Mouse (Mus musculus) ES-E14 (cell line): ENCODE data around the gene Syndig1. TPM values are rescaled to one million over a fixed set of nuclear protein-coding genes. Genes with fewer than 3 reads are reported as not detected.

Source experiments
- DNase-seq: peaks from one replicate; pipeline ENCODE4 v3.0.0-alpha.2; 2013; ENCODE audit warnings: low read depth, low spot score
- H3K27ac ChIP-seq: 2 replicates; pipeline ENCODE4 v1.5.1; 2012; ENCODE audit warnings: low read depth, mild to moderate bottlenecking, low read length, moderate library complexity, mixed read lengths; ENCODE audit not compliant: poor library complexity, insufficient read depth, severe bottlenecking
- H3K36me3 ChIP-seq: 2 replicates; pipeline ENCODE4 v1.6.1; 2012; ENCODE audit warnings: mild to moderate bottlenecking, low read length, moderate library complexity, mixed read lengths; ENCODE audit not compliant: control insufficient read depth, poor library complexity, insufficient read depth, severe bottlenecking
- H3K4me1 ChIP-seq, 2 experiments: fragments of 150-350 bp in 1 of 2; sonication (generic) in 1 of 2; 2 replicates each; pipeline ENCODE4 v1.6.1; 2012; ENCODE audit warnings: low read length in 2 of 2, mild to moderate bottlenecking in 1 of 2, mixed read lengths in 1 of 2; ENCODE audit not compliant: control insufficient read depth in 2 of 2, insufficient read depth in 2 of 2, poor library complexity in 1 of 2
- H3K4me3 ChIP-seq, 2 experiments: fragments of 150-350 bp in 1 of 2; sonication (generic) in 1 of 2; 2 replicates each; pipeline ENCODE4 v1.5.1; 2012; ENCODE audit warnings: low read length in 2 of 2, low read depth in 1 of 2, mild to moderate bottlenecking in 1 of 2, mixed read lengths in 1 of 2; ENCODE audit not compliant: insufficient read depth in 1 of 2, poor library complexity in 1 of 2, severe bottlenecking in 1 of 2
- H3K9ac ChIP-seq: 2 replicates; pipeline ENCODE4 v1.6.1; 2012; ENCODE audit warnings: low read depth, mild to moderate bottlenecking, low read length, mixed read lengths; ENCODE audit not compliant: poor library complexity, insufficient read depth, severe bottlenecking
- H3K9me3 ChIP-seq: fragments of 150-350 bp; sonication (generic); 2 replicates; pipeline ENCODE4 v1.6.1; 2012; ENCODE audit warnings: low read depth, mild to moderate bottlenecking, low read length; ENCODE audit not compliant: control insufficient read depth, insufficient read depth
- CHD2 ChIP-seq: IDR thresholded peaks from 2 replicates; pipeline ENCODE4 v1.6.1; 2014; ENCODE audit warnings: mild to moderate bottlenecking, low read depth, low read length, inconsistent platforms
- HCFC1 ChIP-seq: IDR thresholded peaks from 2 replicates; pipeline ENCODE4 v1.6.1; 2012; ENCODE audit warnings: low read length, inconsistent platforms, borderline replicate concordance; ENCODE audit not compliant: insufficient read depth
- MAFK ChIP-seq: IDR thresholded peaks from 2 replicates; pipeline ENCODE4 v1.6.1; 2014; ENCODE audit warnings: mild to moderate bottlenecking, low read depth, low read length, inconsistent platforms; ENCODE audit not compliant: insufficient read depth
- ZC3H11A ChIP-seq: IDR thresholded peaks from 2 replicates; pipeline ENCODE4 v1.6.1; 2012; ENCODE audit warnings: low read depth, mild to moderate bottlenecking, inconsistent platforms, low read length, borderline replicate concordance
- ZNF384 ChIP-seq: IDR thresholded peaks from 2 replicates; pipeline ENCODE4 v1.6.1; 2012; ENCODE audit warnings: low read depth, low read length, inconsistent platforms
- in situ Hi-C, 2 experiments: fragments of 600-800 bp; cut with MboI; formaldehyde crosslinking; loops; one replicate each; pipeline ENCODE4 v1.15.1; 2025; ENCODE audit warnings: low sequenced_read_pairs in 2 of 2, inconsistent platforms in 1 of 2; ENCODE audit not compliant: unreplicated experiment in 2 of 2
- total RNA-seq: library from RNA; depleted of rRNA; stranded (reverse); fragments of 300-350 nt; gene quantifications from 2 replicates; pipeline ENCODE4 v1.2.3, GENCODE M21; 2012

Syndig1 gene
- total RNA-seq, 1 experiment = 3.7 TPM

- TF ChIP-seq CHD2 (no peak), HCFC1 (no peak), ZC3H11A (no peak), ZNF384 (no peak), MAFK (no peak)
- no peaks in the 10 kb centered on the region for H3K9me3 ChIP-seq
- 0 out of 4 replicates have a peak, but pooled peaks cover 0 to 2% of the 10 kb centered on the region in 2 experiments for H3K4me1 ChIP-seq
- in situ Hi-C loops = no loop called here
- no peak overlapping the region for H3K27ac ChIP-seq
- no peak for DNase-seq
- no peak overlapping the region for H3K9ac ChIP-seq
- no peaks in the 10 kb centered on the region for H3K36me3 ChIP-seq
- no peak overlapping the region for H3K4me3 ChIP-seq
Observed at GRCm38 (mm10) chr2:149887634-149888033, 58.6 kb downstream of the Syndig1 start.

DNA sequence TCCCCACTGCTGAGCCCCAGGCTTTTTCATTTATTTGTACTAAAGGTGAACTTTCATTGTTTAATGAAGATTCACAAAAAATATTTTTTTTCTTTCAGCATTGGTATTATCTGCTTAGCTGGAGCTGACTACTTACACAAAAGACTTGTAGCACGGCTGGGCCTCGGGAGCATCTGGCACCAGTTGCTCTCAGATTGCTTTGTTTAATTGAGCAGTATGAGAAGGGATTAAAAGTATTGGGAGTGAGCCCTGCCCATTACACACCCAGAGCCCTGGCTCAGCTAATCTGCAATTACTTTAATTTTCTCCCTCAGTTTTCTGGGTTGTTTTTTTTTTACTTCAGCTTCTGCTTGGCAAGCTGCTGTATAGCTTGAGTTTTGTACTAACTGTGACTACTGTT, 62.6 kb downstream of the Syndig1 start:
- TF ChIP-seq ZC3H11A (no peak), MAFK (no peak), HCFC1 (no peak), CHD2 (no peak)
- DNase-seq = no peak
- Histone ChIP-seq H3K9ac (no peak overlapping the region), H3K9me3 (no peaks in the 10 kb centered on the region), H3K27ac (no peak overlapping the region), H3K4me3 (no peak overlapping the region), H3K4me1 (peaks cover 0 to 6% of the 10 kb centered on the region in 2 experiments; a peak in 2 of 4 replicates), H3K36me3 (no peaks in the 10 kb centered on the region)
- in situ Hi-C loops = no loop called here

DNA sequence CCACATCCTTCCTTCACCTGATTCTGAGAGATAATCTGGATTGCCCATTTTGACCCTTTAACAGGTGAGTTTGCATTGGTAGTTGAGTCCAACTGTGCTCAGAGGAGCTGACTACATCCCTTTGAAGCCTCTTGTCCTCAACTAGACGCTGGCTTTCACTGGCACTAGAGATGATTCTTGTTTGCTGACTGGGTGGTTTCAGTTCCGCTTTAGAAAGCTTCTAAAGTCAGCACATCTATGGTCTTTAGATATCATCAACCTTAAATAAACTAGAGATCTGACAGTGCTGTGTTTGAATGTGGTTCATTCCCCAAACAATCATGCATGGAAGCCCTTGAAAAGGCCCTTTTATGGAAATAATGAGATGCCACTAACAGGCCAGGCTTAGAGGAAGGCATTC, 67.3 kb downstream of the Syndig1 start:
- TF ChIP-seq HCFC1 = no peak
- no peak for TF ChIP-seq ZC3H11A
- no peak for TF ChIP-seq MAFK
- TF ChIP-seq ZNF384 = no peak
- TF ChIP-seq CHD2 = no peak
- H3K9ac ChIP-seq = no peak overlapping the region
- no peak overlapping the region for H3K27ac ChIP-seq
- DNase-seq = no peak
- in situ Hi-C loops = no loop called here
- peaks cover 0 to 8% of the 10 kb centered on the region in 2 experiments; a peak in 2 of 4 replicates for H3K4me1 ChIP-seq
- H3K36me3 ChIP-seq = no peaks in the 10 kb centered on the region
- no peaks in the 10 kb centered on the region for H3K9me3 ChIP-seq
- H3K4me3 ChIP-seq = no peak overlapping the region

- TF ChIP-seq CHD2 = no peak
- no peak for TF ChIP-seq ZC3H11A
- no peak overlapping the region for H3K4me3 ChIP-seq
- no peak overlapping the region for H3K9ac ChIP-seq
- DNase-seq = no peak
- no peak overlapping the region for H3K27ac ChIP-seq
- in situ Hi-C loops = no loop called here
- no peaks in the 10 kb centered on the region for H3K9me3 ChIP-seq
- peaks cover 0 to 2% of the 10 kb centered on the region in 2 experiments; a peak in 1 of 4 replicates for H3K4me1 ChIP-seq
- H3K36me3 ChIP-seq = no peaks in the 10 kb centered on the region
Observed at GRCm38 (mm10) chr2:149899615-149900014, 70.6 kb downstream of the Syndig1 start.

DNA sequence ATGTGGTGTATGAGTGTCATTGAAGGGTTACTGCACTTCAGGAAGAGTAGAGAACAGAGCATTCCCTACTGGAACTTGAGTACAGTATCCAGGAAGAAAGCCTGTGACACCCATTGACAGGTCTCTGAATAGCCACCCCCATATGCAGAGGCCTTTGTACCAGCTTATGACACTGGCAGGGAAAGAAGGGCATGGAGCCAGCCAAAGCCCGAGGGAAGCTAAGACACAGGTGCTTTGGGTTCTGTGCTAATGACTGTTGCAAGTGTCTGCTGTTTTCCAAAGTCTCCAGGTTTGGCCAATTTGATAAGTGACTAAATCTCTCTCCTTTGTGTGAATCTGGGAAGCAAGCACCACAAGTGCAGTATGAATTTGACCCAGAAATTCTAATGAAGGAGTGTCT, 71.6 kb downstream of the Syndig1 start:
- Histone ChIP-seq H3K4me3 (no peak overlapping the region), H3K36me3 (no peaks in the 10 kb centered on the region), H3K27ac (no peak overlapping the region), H3K4me1 (peaks cover 0 to 2% of the 10 kb centered on the region in 2 experiments; a peak in 1 of 4 replicates), H3K9ac (no peak overlapping the region), H3K9me3 (no peaks in the 10 kb centered on the region)
- no peak for DNase-seq
- TF ChIP-seq HCFC1 = no peak
- TF ChIP-seq ZC3H11A = no peak
- no peak for TF ChIP-seq ZNF384
- TF ChIP-seq CHD2 = no peak
- TF ChIP-seq MAFK = no peak
- in situ Hi-C loops = no loop called here
